Mouse (Mus musculus): ENCODE data around the gene Cdh13. TPM values are rescaled to one million over a fixed set of nuclear protein-coding genes. Genes with fewer than 3 reads are reported as not detected.

Gene Cdh13
- polyA plus RNA-seq, 1 experiment, result 21.0 TPM

GRCm38 (mm10) chr8:118951766-118952741, 668.5 kb downstream of the Cdh13 start:
- no peak for DNase-seq (ENCODE audit: low spot score)

- no peak for DNase-seq (ENCODE audit: low spot score)
Observed at GRCm38 (mm10) chr8:118956109-118956508, 672.6 kb downstream of the Cdh13 start.

GRCm38 (mm10) chr8:118961877-118962545, 678.5 kb downstream of the Cdh13 start:
- DNase-seq (ENCODE audit: low spot score), result no peak

GRCm38 (mm10) chr8:118965101-118965840, 681.7 kb downstream of the Cdh13 start:
- DNase-seq (ENCODE audit: low spot score), result no peak

GRCm38 (mm10) chr8:118968896-118969295, 685.4 kb downstream of the Cdh13 start:
- DNase-seq (ENCODE audit: low spot score), result no peak

GRCm38 (mm10) chr8:118979800-118980199, 696.3 kb downstream of the Cdh13 start:
- no peak for DNase-seq (ENCODE audit: low spot score)

- DNase-seq (ENCODE audit: low spot score), result no peak
Observed at GRCm38 (mm10) chr8:118983724-118984123, 700.2 kb downstream of the Cdh13 start.

- DNase-seq (ENCODE audit: low spot score), result no peak
Observed at GRCm38 (mm10) chr8:118986796-118987195, 703.3 kb downstream of the Cdh13 start.

GRCm38 (mm10) chr8:118995641-118996188, 712.2 kb downstream of the Cdh13 start:
- DNase-seq (ENCODE audit: low spot score), result no peak

- no peak for DNase-seq (ENCODE audit: low spot score)
Observed at GRCm38 (mm10) chr8:119000595-119000994, 717.1 kb downstream of the Cdh13 start.

- no peak for DNase-seq (ENCODE audit: low spot score)
Observed at GRCm38 (mm10) chr8:119004821-119005220, 721.3 kb downstream of the Cdh13 start.

- no peak for DNase-seq (ENCODE audit: low spot score)
Observed at GRCm38 (mm10) chr8:119018675-119019074, 735.1 kb downstream of the Cdh13 start.

GRCm38 (mm10) chr8:119020781-119021180, 737.2 kb downstream of the Cdh13 start:
- DNase-seq (ENCODE audit: low spot score), result no peak

- no peak for DNase-seq (ENCODE audit: low spot score)
Observed at GRCm38 (mm10) chr8:119021478-119021877, 737.9 kb downstream of the Cdh13 start.

GRCm38 (mm10) chr8:119022301-119022870, 738.9 kb downstream of the Cdh13 start:
- DNase-seq (ENCODE audit: low spot score), result no peak

GRCm38 (mm10) chr8:119033398-119033797, 749.9 kb downstream of the Cdh13 start:
- no peak for DNase-seq (ENCODE audit: low spot score)

GRCm38 (mm10) chr8:119034037-119034436, 750.5 kb downstream of the Cdh13 start:
- no peak for DNase-seq (ENCODE audit: low spot score)

GRCm38 (mm10) chr8:119035126-119035525, 751.6 kb downstream of the Cdh13 start:
- no peak for DNase-seq (ENCODE audit: low spot score)

- DNase-seq (ENCODE audit: low spot score), result no peak
Observed at GRCm38 (mm10) chr8:119037571-119037970, 754.0 kb downstream of the Cdh13 start.

- no peak for DNase-seq (ENCODE audit: low spot score)
Observed at GRCm38 (mm10) chr8:119039358-119039757, 755.8 kb downstream of the Cdh13 start.

GRCm38 (mm10) chr8:119057876-119058275, 774.3 kb downstream of the Cdh13 start:
- no peak for DNase-seq (ENCODE audit: low spot score)
